ENCODE assay signal across 9 mouse cellular contexts in genomic region chr12:5186645-5187044, GRCm38 (mm10).
DNase-seq lines count a peak whose midpoint lies in the region; ATAC-seq and TF ChIP-seq lines count a peak whose summit lies in the region.
"Had no signal": no experiment of that assay in that cellular context is flagged by ENCODE, and none has a peak within 500 bp of the region (broad histone marks: within the 10 kb centered on the region; RNA-seq: fewer than 3 reads in every experiment).

No protein-coding gene starts in this region.

- H3K27ac ChIP-seq in heart, embryonic 10.5 days, result peak overlapping the region; percentile 65; the same call in 1 of the 2 replicates
- H3K27ac ChIP-seq in heart, adult 2 months, result no peak overlapping the region
- no peak overlapping the region for H3K27ac ChIP-seq in lung, embryonic 14.5 days (ENCODE audit: low read depth)
- H3K27ac ChIP-seq in forebrain, embryonic 13.5 days, result no peak overlapping the region; the same call in 1 of the 2 replicates

- no peak for TF ChIP-seq POLR2A in heart, adult 2 months (IDR thresholded peaks at IDR 0.05; ENCODE audit: insufficient read depth, low read depth, low read length)

- no peaks in the 10 kb centered on the region for H3K36me3 ChIP-seq in heart, embryonic 10.5 days
- no peaks in the 10 kb centered on the region for H3K36me3 ChIP-seq in heart, adult 2 months (ENCODE audit: control insufficient read depth, insufficient read depth, low read length)
- H3K36me3 ChIP-seq in lung, embryonic 14.5 days (ENCODE audit: insufficient read depth), result no peaks in the 10 kb centered on the region
- no peaks in the 10 kb centered on the region for H3K36me3 ChIP-seq in forebrain, embryonic 13.5 days (ENCODE audit: poor library complexity, severe bottlenecking)

- no peak overlapping the region for H3K4me3 ChIP-seq in heart, embryonic 10.5 days
- H3K4me3 ChIP-seq in heart, adult 2 months, result no peak overlapping the region
- no peak overlapping the region for H3K4me3 ChIP-seq in lung, embryonic 14.5 days (ENCODE audit: low read depth, low read length)
- no peak overlapping the region for H3K4me3 ChIP-seq in forebrain, embryonic 13.5 days

- TF ChIP-seq EP300 in heart, adult 2 months (IDR thresholded peaks at IDR 0.05; ENCODE audit: insufficient read depth, low read depth, low read length), result no peak

- DNase-seq in heart, embryonic 10.5 days (ENCODE audit: low spot score), result no peak
- no peak for DNase-seq in heart, adult 2 months
- DNase-seq in lung, embryonic 14.5 days, result peak; percentile 17
- DNase-seq in lung, postnatal 10 days, result no peak
- peak; percentile 87 for DNase-seq in cerebellum, adult 11-12 months
- DNase-seq in kidney, postnatal 14 days, result peak; percentile 28
- no peak for DNase-seq in layer of hippocampus, postnatal 10 days (ENCODE audit: low spot score in 2 of 2)
- DNase-seq: right cerebral cortex, postnatal 25 days had no signal

- intact Hi-C loops in heart, adult 2 months (cut with DNase I), result no loop called here

- no peak for ATAC-seq in lung, embryonic 14.5 days (ENCODE audit: insufficient read depth)
- no peak for ATAC-seq in forebrain, embryonic 13.5 days

- no peak for TF ChIP-seq CTCF in heart, adult 2 months (IDR thresholded peaks at IDR 0.05)
- TF ChIP-seq CTCF in lung, embryonic 14.5 days (IDR thresholded peaks at IDR 0.05; ENCODE audit: low read depth), result no peak

- H3K9ac ChIP-seq in heart, adult 2 months (ENCODE audit: low read depth, low read length), result no peak overlapping the region
- H3K9ac ChIP-seq in lung, embryonic 14.5 days, result no peak overlapping the region
- no peak overlapping the region for H3K9ac ChIP-seq in forebrain, embryonic 13.5 days

- no peaks in the 10 kb centered on the region for H3K79me2 ChIP-seq in heart, adult 2 months (replicated peaks; ENCODE audit: control insufficient read depth, insufficient read depth, low read length)

- peaks cover 57% of the 10 kb centered on the region for H3K4me1 ChIP-seq in heart, embryonic 10.5 days
- H3K4me1 ChIP-seq in heart, adult 2 months (ENCODE audit: control insufficient read depth, insufficient read depth, low read length), result peaks cover 6% of the 10 kb centered on the region
- H3K4me1 ChIP-seq in lung, embryonic 14.5 days (ENCODE audit: insufficient read depth), result peaks cover 10% of the 10 kb centered on the region
- H3K4me1 ChIP-seq in forebrain, embryonic 13.5 days, result peaks cover 28% of the 10 kb centered on the region

- WGBS in heart, embryonic 10.5 days, result 63% methylated on average over 1 of the region's 1 CpGs
- WGBS in heart, adult 2 months, result 68% methylated on average over 1 of the region's 1 CpGs
- WGBS in lung, embryonic 14.5 days, result 48% methylated on average over 1 of the region's 1 CpGs
- 75% methylated on average over 1 of the region's 1 CpGs for WGBS in forebrain, embryonic 13.5 days

- no peaks in the 10 kb centered on the region for H3K27me3 ChIP-seq in heart, embryonic 10.5 days (ENCODE audit: insufficient read depth, poor library complexity, severe bottlenecking)
- no peaks in the 10 kb centered on the region for H3K27me3 ChIP-seq in heart, adult 2 months (ENCODE audit: control insufficient read depth, insufficient read depth, low read length)
- no peaks in the 10 kb centered on the region for H3K27me3 ChIP-seq in lung, embryonic 14.5 days (ENCODE audit: insufficient read depth, low read length)
- H3K27me3 ChIP-seq in forebrain, embryonic 13.5 days, result no peaks in the 10 kb centered on the region

- no peak overlapping the region for H3K4me2 ChIP-seq in lung, embryonic 14.5 days
- no peak overlapping the region for H3K4me2 ChIP-seq in forebrain, embryonic 13.5 days

- H3K9me3 ChIP-seq in heart, embryonic 10.5 days, result no peaks in the 10 kb centered on the region
- H3K9me3 ChIP-seq in lung, embryonic 14.5 days (ENCODE audit: low read depth, low read length), result no peaks in the 10 kb centered on the region
- no peaks in the 10 kb centered on the region for H3K9me3 ChIP-seq in forebrain, embryonic 13.5 days (replicated peaks)

Comparison
In these comparisons a context has a peak if more than half of its experiments do, and no peak if none do; other contexts are left out.
1. DNase-seq: peak in lung, embryonic 14.5 days (single experiment), cerebellum, adult 11-12 months (single experiment) and kidney, postnatal 14 days (single experiment); none in heart, embryonic 10.5 days (single experiment), heart, adult 2 months (0 of 2), lung, postnatal 10 days (single experiment) and layer of hippocampus, postnatal 10 days (0 of 2).